Mouse (Mus musculus) small intestine, adult 10 weeks (tissue): ENCODE data around the gene Rit1. TPM values are rescaled to one million over a fixed set of nuclear protein-coding genes. Genes with fewer than 3 reads are reported as not detected.

Experiments used
- polyA plus RNA-seq: library from polyadenylated mRNA; stranded (reverse); fragments of 350-450 nt; fragmentation: Illumina TruSeq; extraction: RNeasy Lipid Tissue Mini Kit (QIAGEN cat#74804); gene quantifications from one replicate; pipeline ENCODE4 v1.2.3, GENCODE M21; 2014; ENCODE audit warnings: low replicate concordance

The Rit1 gene
- polyA plus RNA-seq, result 4.8 TPM

GRCm38 (mm10) chr3:88716399-88717197 lies at the start of gene Rit1:
TSS of gene Rit1 (plus strand) at chr3:88716838.

GRCm38 (mm10) chr3:88684980-88685941 lies 31.4 kb upstream of the Rit1 start, which contains the start of gene Khdc4:
TSS of gene Khdc4 (plus strand) at chr3:88685803.

GRCm38 (mm10) chr3:88774939-88775841 lies 58.6 kb downstream of the Rit1 start, which contains the start of gene Syt11:
TSS of gene Syt11 (minus strand) at chr3:88775164.

Other genes with a start within 250 kb of the Rit1 start
- gene Lmna, start 206.9 kb upstream of the Rit1 start, polyA plus RNA-seq, result 3.3 TPM
- gene Mex3a, start 184.4 kb upstream of the Rit1 start, polyA plus RNA-seq, result 0.37 TPM
- 4.3 TPM for gene Rab25, start 168.5 kb upstream of the Rit1 start, polyA plus RNA-seq
- 2.2 TPM for gene Lamtor2, start 163.8 kb upstream of the Rit1 start, polyA plus RNA-seq
- 12.7 TPM for gene Ubqln4, start 163.1 kb upstream of the Rit1 start, polyA plus RNA-seq
- gene Ssr2, start 141.0 kb upstream of the Rit1 start, polyA plus RNA-seq, result 19.5 TPM
- 17.8 TPM for gene Arhgef2, start 110.9 kb upstream of the Rit1 start, polyA plus RNA-seq
- not detected for gene Rxfp4, start 63.7 kb upstream of the Rit1 start, polyA plus RNA-seq
- gene Khdc4, start 31.0 kb upstream of the Rit1 start, polyA plus RNA-seq, result 73.0 TPM
- gene Syt11, start 58.3 kb downstream of the Rit1 start, polyA plus RNA-seq, result 5.4 TPM
- gene Gon4l, start 118.4 kb downstream of the Rit1 start, polyA plus RNA-seq, result 4.2 TPM
- gene Msto1, start 197.2 kb downstream of the Rit1 start, polyA plus RNA-seq, result not detected
- gene Ash1l, start 233.8 kb downstream of the Rit1 start, polyA plus RNA-seq, result 23.5 TPM
- gene Dap3, start 234.3 kb downstream of the Rit1 start, polyA plus RNA-seq, result 62.5 TPM